Mouse (Mus musculus): ENCODE results near the gene Acot3. TPM values are rescaled to one million over a fixed set of nuclear protein-coding genes. Genes with fewer than 3 reads are reported as not detected.

The Acot3 gene
- polyA plus RNA-seq, 1 experiment from 2014 or later = 0.25 TPM

Other genes starting within 250 kb of the Acot3 start
- gene Numb, start 130.2 kb upstream of the Acot3 start, polyA plus RNA-seq (2016; fragmentation: Nextera tagmentation; extraction: Ambion mirVana) = 39.3 and 41.9 TPM in 2 replicates
- 15.9 and 16.8 TPM in 2 replicates for gene Riox1, start 101.5 kb upstream of the Acot3 start, polyA plus RNA-seq (2016; fragmentation: Nextera tagmentation; extraction: Ambion mirVana)
- gene Heatr4, start 67.3 kb upstream of the Acot3 start, polyA plus RNA-seq (2016; fragmentation: Nextera tagmentation; extraction: Ambion mirVana) = not detected in 2 replicates
- gene Acot2, start 64.3 kb upstream of the Acot3 start, polyA plus RNA-seq (2016; fragmentation: Nextera tagmentation; extraction: Ambion mirVana) = 18.9 and 19.1 TPM in 2 replicates
- gene Acot1, start 42.7 kb upstream of the Acot3 start, polyA plus RNA-seq (2016; fragmentation: Nextera tagmentation; extraction: Ambion mirVana) = 21.5 and 29.6 TPM in 2 replicates
- gene Acot4, start 13.8 kb upstream of the Acot3 start, polyA plus RNA-seq (2016; fragmentation: Nextera tagmentation; extraction: Ambion mirVana) = 0.16 and 0.39 TPM in 2 replicates
- not detected in 2 replicates for gene Gm49366, start 13.2 kb upstream of the Acot3 start, polyA plus RNA-seq (2016; fragmentation: Nextera tagmentation; extraction: Ambion mirVana)
- gene Acot5, start 17.2 kb downstream of the Acot3 start, polyA plus RNA-seq (2016; fragmentation: Nextera tagmentation; extraction: Ambion mirVana) = not detected in 2 replicates
- 0.80 and 0.81 TPM in 2 replicates for gene Acot6, start 48.5 kb downstream of the Acot3 start, polyA plus RNA-seq (2016; fragmentation: Nextera tagmentation; extraction: Ambion mirVana)
- 4.1 and 6.7 TPM in 2 replicates for gene Dnal1, start 62.2 kb downstream of the Acot3 start, polyA plus RNA-seq (2016; fragmentation: Nextera tagmentation; extraction: Ambion mirVana)
- gene Pnma1, start 96.3 kb downstream of the Acot3 start, polyA plus RNA-seq (2016; fragmentation: Nextera tagmentation; extraction: Ambion mirVana) = 1.3 and 1.6 TPM in 2 replicates
- 7.3 and 8.2 TPM in 2 replicates for gene Elmsan1, start 166.7 kb downstream of the Acot3 start, polyA plus RNA-seq (2016; fragmentation: Nextera tagmentation; extraction: Ambion mirVana)
- 16.5 and 16.6 TPM in 2 replicates for gene Ptgr2, start 233.1 kb downstream of the Acot3 start, polyA plus RNA-seq (2016; fragmentation: Nextera tagmentation; extraction: Ambion mirVana)